Mouse (Mus musculus) thymus, postnatal 36 days (tissue): ENCODE measurements around the gene Faf1.

Source experiments
- DNase-seq, 2 experiments: peaks; one replicate each; pipeline ENCODE4 v3.0.0; 2022; ENCODE audit warnings: mixed read lengths in 2 of 2

Gene Faf1

GRCm38 (mm10) chr4:109676218-109677215 lies at the start of gene Faf1:
TSS of gene Faf1 (plus strand) at chr4:109676588.
- DNase-seq, result peak; percentile 97 to 99

GRCm38 (mm10) chr4:109630215-109630614 lies 46.2 kb upstream of the Faf1 start:
- no peak for DNase-seq

GRCm38 (mm10) chr4:109631029-109631428 lies 45.4 kb upstream of the Faf1 start:
- DNase-seq, result no peak

GRCm38 (mm10) chr4:109634971-109635370 lies 41.4 kb upstream of the Faf1 start:
- peak in 1 of 2 experiments; percentile 18 for DNase-seq

GRCm38 (mm10) chr4:109639356-109639755 lies 37.0 kb upstream of the Faf1 start:
- DNase-seq, result no peak

GRCm38 (mm10) chr4:109640141-109640540 lies 36.2 kb upstream of the Faf1 start:
- DNase-seq, result no peak

GRCm38 (mm10) chr4:109641451-109641850 lies 34.9 kb upstream of the Faf1 start:
- no peak for DNase-seq

GRCm38 (mm10) chr4:109647281-109647680 lies 29.1 kb upstream of the Faf1 start:
- no peak for DNase-seq

- no peak for DNase-seq
Observed at GRCm38 (mm10) chr4:109649331-109649730, 27.1 kb upstream of the Faf1 start.

GRCm38 (mm10) chr4:109653251-109653650 lies 23.1 kb upstream of the Faf1 start:
- no peak for DNase-seq

- no peak for DNase-seq
Observed at GRCm38 (mm10) chr4:109654701-109655100, 21.7 kb upstream of the Faf1 start.

- no peak for DNase-seq
Observed at GRCm38 (mm10) chr4:109655738-109656137, 20.6 kb upstream of the Faf1 start.

GRCm38 (mm10) chr4:109656301-109656700 lies 20.1 kb upstream of the Faf1 start:
- no peak for DNase-seq

GRCm38 (mm10) chr4:109657021-109657850 lies 19.2 kb upstream of the Faf1 start:
- DNase-seq, result peak; percentile 48 to 49

- no peak for DNase-seq
Observed at GRCm38 (mm10) chr4:109657851-109658500, 18.4 kb upstream of the Faf1 start.

GRCm38 (mm10) chr4:109658826-109659225 lies 17.6 kb upstream of the Faf1 start:
- no peak for DNase-seq

GRCm38 (mm10) chr4:109659571-109659970 lies 16.8 kb upstream of the Faf1 start:
- DNase-seq, result no peak

- DNase-seq, result no peak
Observed at GRCm38 (mm10) chr4:109660568-109660967, 15.8 kb upstream of the Faf1 start.

- no peak for DNase-seq
Observed at GRCm38 (mm10) chr4:109661183-109661582, 15.2 kb upstream of the Faf1 start.

GRCm38 (mm10) chr4:109662271-109662670 lies 14.1 kb upstream of the Faf1 start:
- DNase-seq, result no peak

GRCm38 (mm10) chr4:109664091-109664490 lies 12.3 kb upstream of the Faf1 start:
- no peak for DNase-seq

- DNase-seq, result peak; percentile 54 to 65
Observed at GRCm38 (mm10) chr4:109665101-109665981, 11.0 kb upstream of the Faf1 start.
